Mouse (Mus musculus): ENCODE measurements around the gene Nutf2-ps1.

DNA sequence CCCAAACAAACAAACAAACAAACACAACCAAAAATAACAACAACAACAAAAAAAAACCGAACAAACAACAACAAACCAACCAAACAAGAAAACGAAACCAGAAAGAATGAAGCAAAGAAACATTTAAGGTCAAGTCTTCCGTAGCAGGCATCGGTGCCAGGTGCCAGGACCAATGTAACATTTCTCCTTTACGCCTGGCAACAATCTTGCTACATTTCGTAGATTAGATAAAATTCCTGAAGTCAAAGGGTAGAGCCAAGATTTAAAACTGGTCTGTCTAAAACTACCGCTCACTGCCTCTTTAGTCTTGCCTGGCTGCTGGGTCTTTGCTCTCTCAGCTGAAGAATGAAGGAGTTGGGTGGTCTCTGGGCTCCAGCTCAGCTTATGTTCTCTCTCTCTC is 12.8 kb downstream of the Nutf2-ps1 start:
- TF ChIP-seq CTCF (IDR thresholded peaks at IDR 0.05; ENCODE audit: low read depth), result no peak
- TF ChIP-seq EP300 (IDR thresholded peaks at IDR 0.05; ENCODE audit: low read depth), result 0 out of 2 replicates have a peak, but pooled peaks have one; percentile 25
